Mouse (Mus musculus): ENCODE data around the gene Lig1. TPM values are rescaled to one million over a fixed set of nuclear protein-coding genes. Genes with fewer than 3 reads are reported as not detected.

Gene Lig1
- total and polyA plus RNA-seq, 3 experiments: 42.0 to 163 (median 82.4) TPM

- Histone ChIP-seq H3K27ac (ENCODE audit: insufficient read depth, low read depth) (no peak overlapping the region), H3K27me3 (replicated peaks) (no peaks in the 10 kb centered on the region), H3K4me3 (replicated peaks in 1 of 3; ENCODE audit: low read depth in 2 of 3, low read length in 2 of 3, poor library complexity in 1 of 3) (no peak overlapping the region), H3K9ac (ENCODE audit: insufficient read depth, low read depth) (no peak overlapping the region), H3K9me3 (replicated peaks; ENCODE audit: low read length) (no peaks in the 10 kb centered on the region), H3K4me1 (ENCODE audit: control insufficient read depth in 1 of 2, insufficient read depth in 2 of 2) (peaks cover 2 to 18% of the 10 kb centered on the region in 2 experiments; a peak in 2 of 4 replicates), H3K79me2 (replicated peaks; ENCODE audit: control insufficient read depth, extremely low read depth, insufficient read depth, poor library complexity, severe bottlenecking) (no peaks in the 10 kb centered on the region), H3K4me2 (ENCODE audit: insufficient read depth, low read depth, poor library complexity, severe bottlenecking) (no peak overlapping the region), H3K36me3 (replicated peaks in 1 of 2; ENCODE audit: control insufficient read depth in 1 of 2, insufficient read depth in 1 of 2, low read length in 1 of 2) (peaks cover 94 to 98% of the 10 kb centered on the region in 2 experiments)
- in situ Hi-C loops (cut with MboI; ENCODE audit: low pct_ligation_motif_present, low pct_unique_long_range_greater_than_20kb, low sequenced_read_pairs) (loop anchor here (25.0 kb wide), 1 partner anchor 237 kb away; the partner anchor contains the start of gene Mzf1), dilution Hi-C loops (cut with MboI; ENCODE audit: extremely low pct_ligation_motif_present, extremely low pct_unique_long_range_greater_than_20kb, low sequenced_read_pairs) (no loop called here)
- no peak for DNase-seq (ENCODE audit: extremely low read depth)
- no peak for TF ChIP-seq POLR2A (IDR thresholded peaks at IDR 0.05; ENCODE audit: low read depth, low read length)
- no peak for TF ChIP-seq CHD1 (IDR thresholded peaks at IDR 0.05; ENCODE audit: low read depth, low read length)
- TF ChIP-seq RAD21 (IDR thresholded peaks at IDR 0.05; ENCODE audit: low read depth, low read length): no peak
- no peak for TF ChIP-seq RCOR1 (conservative IDR thresholded peaks at IDR 0.05; ENCODE audit: low read depth, low read length)
- TF ChIP-seq NELFE (IDR thresholded peaks at IDR 0.05; ENCODE audit: low read depth, low read length): no peak
- TF ChIP-seq MXI1 (IDR thresholded peaks at IDR 0.05; ENCODE audit: low read depth, low read length): no peak
- no peak for TF ChIP-seq CTCF (conservative IDR thresholded peaks at IDR 0.05 in 1 of 2, IDR thresholded peaks at IDR 0.05 in 1 of 2; ENCODE audit: low read depth in 2 of 2, low read length in 2 of 2)
- no peak for TF ChIP-seq IRF4 (IDR thresholded peaks at IDR 0.05; ENCODE audit: low read depth, low read length)
- TF ChIP-seq E2F4 (IDR thresholded peaks at IDR 0.05; ENCODE audit: insufficient replicate concordance, low read depth, low read length): no peak
- TF ChIP-seq MAFK (IDR thresholded peaks at IDR 0.05; ENCODE audit: insufficient replicate concordance, low read length): no peak
These were observed 21.7 kb downstream of the Lig1 start for GRCm38 (mm10) chr7:13298821-13299220.

DNA sequence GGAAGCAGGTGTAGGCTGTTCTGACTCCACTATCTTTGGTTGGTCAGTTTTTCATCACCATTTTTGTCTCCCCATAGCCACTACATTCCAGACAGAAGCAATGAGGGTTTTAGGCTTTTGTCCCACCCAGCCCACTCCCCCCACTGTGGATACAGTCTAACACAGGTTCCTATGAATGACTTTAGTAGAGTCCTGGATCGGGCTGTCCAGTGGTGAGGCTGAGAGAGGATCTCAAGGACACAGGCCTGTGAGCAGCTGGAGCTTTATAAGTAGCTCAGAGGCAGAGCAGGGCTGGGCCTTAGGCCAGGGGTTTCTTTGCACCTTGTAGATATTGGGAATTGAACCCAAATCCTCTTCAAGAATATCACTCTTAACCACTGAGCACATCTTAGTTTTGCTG lies 24.6 kb downstream of the Lig1 start:
- Histone ChIP-seq H3K36me3 (replicated peaks in 1 of 2; ENCODE audit: control insufficient read depth in 1 of 2, insufficient read depth in 1 of 2, low read length in 1 of 2) (peaks cover 90 to 97% of the 10 kb centered on the region in 2 experiments), H3K4me1 (ENCODE audit: control insufficient read depth in 1 of 2, insufficient read depth in 2 of 2) (peaks cover 2 to 18% of the 10 kb centered on the region in 2 experiments; a peak in 2 of 4 replicates), H3K9me3 (replicated peaks; ENCODE audit: low read length) (no peaks in the 10 kb centered on the region), H3K27ac (ENCODE audit: insufficient read depth, low read depth) (no peak overlapping the region), H3K27me3 (replicated peaks) (no peaks in the 10 kb centered on the region), H3K4me2 (ENCODE audit: insufficient read depth, low read depth, poor library complexity, severe bottlenecking) (no peak overlapping the region), H3K4me3 (replicated peaks in 1 of 3; ENCODE audit: low read depth in 2 of 3, low read length in 2 of 3, poor library complexity in 1 of 3) (no peak overlapping the region), H3K79me2 (replicated peaks; ENCODE audit: control insufficient read depth, extremely low read depth, insufficient read depth, poor library complexity, severe bottlenecking) (no peaks in the 10 kb centered on the region), H3K9ac (ENCODE audit: insufficient read depth, low read depth) (no peak overlapping the region)
- dilution Hi-C loops (cut with MboI; ENCODE audit: extremely low pct_ligation_motif_present, extremely low pct_unique_long_range_greater_than_20kb, low sequenced_read_pairs) (no loop called here), in situ Hi-C loops (cut with MboI; ENCODE audit: low pct_ligation_motif_present, low pct_unique_long_range_greater_than_20kb, low sequenced_read_pairs) (no loop called here)
- no peak for DNase-seq (ENCODE audit: extremely low read depth)
- TF ChIP-seq MAFK (IDR thresholded peaks at IDR 0.05; ENCODE audit: insufficient replicate concordance, low read length) (no peak), ZC3H11A (IDR thresholded peaks at IDR 0.05; ENCODE audit: low read depth, low read length) (no peak), TCF12 (IDR thresholded peaks at IDR 0.05; ENCODE audit: low read depth, low read length) (no peak), NRF1 (IDR thresholded peaks at IDR 0.05; ENCODE audit: low read depth, low read length) (no peak), ZNF384 (IDR thresholded peaks at IDR 0.05; ENCODE audit: low read depth, low read length) (no peak), ZMIZ1 (IDR thresholded peaks at IDR 0.05; ENCODE audit: low read depth, low read length) (no peak), CHD2 (IDR thresholded peaks at IDR 0.05; ENCODE audit: low read length) (no peak), ELF1 (IDR thresholded peaks at IDR 0.05; ENCODE audit: low read depth, low read length) (no peak), GABPA (IDR thresholded peaks at IDR 0.05; ENCODE audit: insufficient replicate concordance, low read depth, low read length) (no peak), JUND (conservative IDR thresholded peaks at IDR 0.05; ENCODE audit: low read depth, low read length) (no peak), SIN3A (IDR thresholded peaks at IDR 0.05; ENCODE audit: low read length) (no peak), MAX (IDR thresholded peaks at IDR 0.05; ENCODE audit: low read length) (no peak), ZKSCAN1 (IDR thresholded peaks at IDR 0.05; ENCODE audit: borderline replicate concordance, low read depth, low read length) (no peak), KAT2A (IDR thresholded peaks at IDR 0.05; ENCODE audit: insufficient replicate concordance, low read length) (no peak), ETS1 (conservative IDR thresholded peaks at IDR 0.05; ENCODE audit: low read depth, low read length) (no peak), EP300 (IDR thresholded peaks at IDR 0.05; ENCODE audit: low read length) (no peak), MAZ (IDR thresholded peaks at IDR 0.05; ENCODE audit: low read depth, low read length) (no peak), CHD1 (IDR thresholded peaks at IDR 0.05; ENCODE audit: low read depth, low read length) (no peak)
